Mouse (Mus musculus) limb, embryonic 12.5 days (tissue): ENCODE measurements at regions not wholly inside any gene's neighbourhood (a gene's known extent, or its start where the extent isn't known, plus 50 kb on each side); places are given as distances from the start of the nearest gene placed in this dataset.

ENCODE experiments used
- ATAC-seq: fragments of 200-750 bp; cut with Nextera tagmentation; 2 replicates; pipeline ENCODE4 v1.8.0; 2017; ENCODE audit warnings: low read depth, moderate TSS enrichment; ENCODE audit not compliant: insufficient number of reproducible peaks, insufficient read depth, low FRiP score, low TSS enrichment
- H3K27ac ChIP-seq: fragments of 300-500 bp; sonication (generic); 2 replicates; pipeline ENCODE4 v1.5.1; 2016; ENCODE audit warnings: mild to moderate bottlenecking, moderate library complexity
- H3K27me3 ChIP-seq: fragments of 300-500 bp; sonication (generic); 2 replicates; pipeline ENCODE4 v1.6.1; 2016; ENCODE audit warnings: mild to moderate bottlenecking, moderate library complexity
- H3K36me3 ChIP-seq: fragments of 300-500 bp; sonication (generic); 2 replicates; pipeline ENCODE4 v1.6.1; 2016; ENCODE audit warnings: mild to moderate bottlenecking, moderate library complexity
- H3K4me1 ChIP-seq: fragments of 300-500 bp; sonication (generic); replicated peaks from 2 replicates; pipeline ENCODE4 v1.6.1; 2016
- H3K4me2 ChIP-seq: fragments of 300-500 bp; sonication (generic); 2 replicates; pipeline ENCODE4 v1.6.1; 2016; ENCODE audit warnings: mild to moderate bottlenecking, moderate library complexity
- H3K4me3 ChIP-seq: fragments of 300-500 bp; sonication (generic); replicated peaks from 2 replicates; pipeline ENCODE4 v1.5.1; 2016; ENCODE audit warnings: mild to moderate bottlenecking
- H3K9ac ChIP-seq: fragments of 300-500 bp; sonication (generic); replicated peaks from 2 replicates; pipeline ENCODE4 v1.6.1; 2016; ENCODE audit warnings: mild to moderate bottlenecking, moderate library complexity
- H3K9me3 ChIP-seq: fragments of 300-500 bp; sonication (generic); 2 replicates; pipeline ENCODE4 v1.6.1; 2016; ENCODE audit warnings: mild to moderate bottlenecking, moderate library complexity
- WGBS: fragments of 180-500 bp; shearing (Covaris S2); methylation state at CpG from one replicate; pipeline ENCODE4 v1.1.7; 2016; 5-methylcytosine and 5-hydroxymethylcytosine counted together

- 86% methylated on average over 2 of the region's 2 CpGs for WGBS
- no peaks in the 10 kb centered on the region for H3K4me1 ChIP-seq
- no peak for ATAC-seq
- no peaks in the 10 kb centered on the region for H3K9me3 ChIP-seq
- no peaks in the 10 kb centered on the region for H3K36me3 ChIP-seq
- no peak overlapping the region for H3K4me2 ChIP-seq
- no peak overlapping the region for H3K4me3 ChIP-seq
- no peak overlapping the region for H3K27ac ChIP-seq
- H3K27me3 ChIP-seq: no peaks in the 10 kb centered on the region
- no peak overlapping the region for H3K9ac ChIP-seq
These were observed 56.9 kb upstream of the Pik3r1 start for GRCm38 (mm10) chr13:101824962-101825361.

GRCm38 (mm10) chr13:101831872-101832629 is 64.0 kb upstream of the Pik3r1 start:
- H3K27ac ChIP-seq: no peak overlapping the region
- 85% methylated on average over 7 of the region's 7 CpGs for WGBS
- H3K36me3 ChIP-seq: no peaks in the 10 kb centered on the region
- no peak overlapping the region for H3K4me3 ChIP-seq
- no peaks in the 10 kb centered on the region for H3K27me3 ChIP-seq
- no peak overlapping the region for H3K4me2 ChIP-seq
- ATAC-seq: no peak
- no peaks in the 10 kb centered on the region for H3K4me1 ChIP-seq
- no peaks in the 10 kb centered on the region for H3K9me3 ChIP-seq
- H3K9ac ChIP-seq: no peak overlapping the region

- ATAC-seq: no peak
- Histone ChIP-seq H3K9me3 (no peaks in the 10 kb centered on the region), H3K4me1 (no peaks in the 10 kb centered on the region; the same call in 1 of the 2 replicates), H3K4me2 (no peak overlapping the region), H3K9ac (no peak overlapping the region), H3K36me3 (no peaks in the 10 kb centered on the region), H3K4me3 (no peak overlapping the region), H3K27ac (no peak overlapping the region), H3K27me3 (no peaks in the 10 kb centered on the region)
- 50% methylated on average over 4 of the region's 4 CpGs for WGBS
These were observed 66.5 kb upstream of the Pik3r1 start for GRCm38 (mm10) chr13:101834546-101834945.

- H3K27ac ChIP-seq: no peak overlapping the region
- no peaks in the 10 kb centered on the region for H3K9me3 ChIP-seq
- no peak overlapping the region for H3K4me3 ChIP-seq
- H3K9ac ChIP-seq: no peak overlapping the region
- H3K4me1 ChIP-seq: peaks cover 2% of the 10 kb centered on the region; the same call in 1 of the 2 replicates
- H3K4me2 ChIP-seq: no peak overlapping the region
- 86% methylated on average over 1 of the region's 1 CpGs for whole genome bisulfite sequencing
- H3K27me3 ChIP-seq: no peaks in the 10 kb centered on the region
- ATAC-seq: no peak
- no peaks in the 10 kb centered on the region for H3K36me3 ChIP-seq
These were observed 69.0 kb upstream of the Pik3r1 start for GRCm38 (mm10) chr13:101836992-101837391.

- Histone ChIP-seq H3K4me2 (no peak overlapping the region), H3K27me3 (0 out of 2 replicates have a peak, but pooled peaks cover 3% of the 10 kb centered on the region), H3K36me3 (no peaks in the 10 kb centered on the region), H3K9me3 (no peaks in the 10 kb centered on the region), H3K27ac (no peak overlapping the region), H3K4me3 (no peak overlapping the region), H3K4me1 (peaks cover 11% of the 10 kb centered on the region), H3K9ac (no peak overlapping the region)
- no peak for ATAC-seq
- WGBS: 65% methylated on average over 7 of the region's 7 CpGs
These were observed 76.7 kb upstream of the Pik3r1 start for GRCm38 (mm10) chr13:101844461-101845440.

- H3K9ac ChIP-seq: no peak overlapping the region
- ATAC-seq: no peak
- peaks cover 9% of the 10 kb centered on the region for H3K4me1 ChIP-seq
- H3K27me3 ChIP-seq: 0 out of 2 replicates have a peak, but pooled peaks cover 3% of the 10 kb centered on the region
- no peak overlapping the region for H3K4me3 ChIP-seq
- WGBS: 61% methylated on average over 3 of the region's 3 CpGs
- no peak overlapping the region for H3K27ac ChIP-seq
- no peaks in the 10 kb centered on the region for H3K36me3 ChIP-seq
- H3K4me2 ChIP-seq: no peak overlapping the region
- no peaks in the 10 kb centered on the region for H3K9me3 ChIP-seq
These were observed 78.0 kb upstream of the Pik3r1 start for GRCm38 (mm10) chr13:101846016-101846415.

GRCm38 (mm10) chr13:101847879-101848600 is 80.0 kb upstream of the Pik3r1 start:
- Histone ChIP-seq H3K9ac (no peak overlapping the region), H3K27ac (no peak overlapping the region), H3K27me3 (0 out of 2 replicates have a peak, but pooled peaks cover 3% of the 10 kb centered on the region), H3K4me1 (peaks cover 9% of the 10 kb centered on the region), H3K4me2 (no peak overlapping the region), H3K36me3 (no peaks in the 10 kb centered on the region), H3K4me3 (no peak overlapping the region), H3K9me3 (no peaks in the 10 kb centered on the region)
- WGBS: 68% methylated on average over 12 of the region's 12 CpGs
- no peak for ATAC-seq

- Histone ChIP-seq H3K9ac (no peak overlapping the region), H3K4me3 (no peak overlapping the region), H3K4me2 (no peak overlapping the region), H3K27ac (no peak overlapping the region), H3K4me1 (peaks cover 9% of the 10 kb centered on the region), H3K36me3 (no peaks in the 10 kb centered on the region), H3K27me3 (0 out of 2 replicates have a peak, but pooled peaks cover 3% of the 10 kb centered on the region), H3K9me3 (no peaks in the 10 kb centered on the region)
- ATAC-seq: no peak
- 74% methylated on average over 2 of the region's 2 CpGs for WGBS
These were observed 80.7 kb upstream of the Pik3r1 start for GRCm38 (mm10) chr13:101848601-101849147.

- no peak overlapping the region for H3K4me2 ChIP-seq
- 92% methylated on average over 6 of the region's 6 CpGs for WGBS
- H3K4me3 ChIP-seq: no peak overlapping the region
- no peaks in the 10 kb centered on the region for H3K9me3 ChIP-seq
- H3K4me1 ChIP-seq: peaks cover 9% of the 10 kb centered on the region
- H3K36me3 ChIP-seq: no peaks in the 10 kb centered on the region
- H3K9ac ChIP-seq: no peak overlapping the region
- 0 out of 2 replicates have a peak, but pooled peaks cover 3% of the 10 kb centered on the region for H3K27me3 ChIP-seq
- no peak overlapping the region for H3K27ac ChIP-seq
- ATAC-seq: no peak
These were observed 81.4 kb upstream of the Pik3r1 start for GRCm38 (mm10) chr13:101849416-101849815.

GRCm38 (mm10) chr13:101851329-101851728 is 83.3 kb upstream of the Pik3r1 start:
- no peaks in the 10 kb centered on the region for H3K9me3 ChIP-seq
- H3K27me3 ChIP-seq: 0 out of 2 replicates have a peak, but pooled peaks cover 3% of the 10 kb centered on the region
- no peak overlapping the region for H3K4me2 ChIP-seq
- no peak overlapping the region for H3K9ac ChIP-seq
- H3K4me1 ChIP-seq: peaks cover 9% of the 10 kb centered on the region
- 67% methylated on average over 6 of the region's 6 CpGs for WGBS
- no peak for ATAC-seq
- no peak overlapping the region for H3K27ac ChIP-seq
- no peak overlapping the region for H3K4me3 ChIP-seq
- no peaks in the 10 kb centered on the region for H3K36me3 ChIP-seq
